Mouse (Mus musculus) adrenal gland (tissue): ENCODE data around the gene Stxbp5l.
"Not testable (repeated sequence)": the region's sequence is repeated elsewhere in the genome, so short reads cannot be mapped to it uniquely, and the experiment has no call there.

Experiments
- intact Hi-C: fragments of 180-260 bp; cut with DNase I; formaldehyde crosslinking; loops from one replicate; pipeline ENCODE4 v1.15.1; 2025

Gene Stxbp5l

GRCm38 (mm10) chr16:37292593-37292992, 92.2 kb downstream of the Stxbp5l start:
- intact Hi-C loops, result loop anchor here (2.0 kb wide), 1 partner anchor 388 kb away; no protein-coding TSS in a partner anchor

- intact Hi-C loops, result no loop called here
Observed at GRCm38 (mm10) chr16:37280206-37280605, 104.6 kb downstream of the Stxbp5l start.

DNA sequence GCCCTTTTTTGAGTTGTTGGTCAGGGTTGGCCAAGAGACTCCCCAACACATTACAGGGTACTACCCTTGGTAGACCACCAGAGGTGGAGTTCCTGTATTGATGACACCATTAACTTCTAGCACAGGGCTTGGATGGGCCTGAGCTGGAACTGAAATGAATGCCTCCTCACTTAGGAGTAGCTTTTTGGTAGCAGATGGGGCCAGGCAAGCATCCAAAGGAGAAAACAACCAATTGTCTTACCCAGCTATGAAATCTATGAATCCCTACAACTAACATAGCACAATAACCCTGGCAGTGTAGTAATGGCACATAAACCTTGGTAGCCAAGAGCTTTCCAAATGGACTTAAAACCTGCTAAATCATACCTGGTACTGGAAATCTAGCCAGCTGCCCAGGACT, 111.1 kb downstream of the Stxbp5l start:
- intact Hi-C loops, result no loop called here

DNA sequence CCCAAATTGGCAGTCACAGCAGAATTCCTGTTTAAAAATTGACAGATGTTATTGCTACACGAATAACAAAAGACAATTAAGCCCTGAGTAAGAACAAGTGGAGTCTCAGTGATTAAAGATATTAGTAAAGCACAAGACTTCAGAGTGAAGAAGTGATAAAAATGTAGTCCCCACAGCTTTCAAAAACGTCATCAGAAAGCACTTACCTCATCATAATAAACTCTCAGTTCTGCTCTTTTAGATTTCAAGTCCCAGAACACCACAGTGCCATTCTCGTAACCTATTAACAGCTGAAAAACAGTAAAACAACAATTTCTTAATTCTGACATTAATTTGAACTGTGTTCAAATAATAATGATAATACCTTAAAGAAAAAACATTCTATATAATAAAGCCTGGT, 123.1 kb downstream of the Stxbp5l start:
- intact Hi-C loops, result no loop called here

- intact Hi-C loops, result no loop called here
Observed at GRCm38 (mm10) chr16:37219151-37219550, 165.6 kb downstream of the Stxbp5l start.

- intact Hi-C loops, result no loop called here
Observed at GRCm38 (mm10) chr16:37208783-37209182, 176.0 kb downstream of the Stxbp5l start.

GRCm38 (mm10) chr16:37194152-37194551, 190.6 kb downstream of the Stxbp5l start:
- intact Hi-C loops, result no loop called here

DNA sequence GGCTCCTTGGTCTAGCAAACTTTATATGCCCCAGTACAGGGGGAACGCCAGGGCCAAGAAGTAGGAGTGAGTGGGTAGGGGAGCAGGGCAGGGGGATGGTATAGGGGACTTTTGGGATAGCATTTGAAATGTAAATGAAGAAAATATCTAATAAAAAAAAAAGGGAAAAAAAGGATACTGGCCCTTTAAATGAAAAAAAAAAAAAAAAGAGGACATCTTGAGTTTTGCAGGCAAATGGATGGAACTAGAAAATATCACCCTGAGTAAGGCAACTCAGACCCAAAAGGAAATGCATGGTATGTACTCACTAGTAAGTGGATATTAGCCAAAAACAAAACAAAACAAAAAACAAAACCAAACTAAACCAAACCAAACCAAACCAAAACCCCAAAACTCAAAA, 259.6 kb downstream of the Stxbp5l start:
- intact Hi-C loops, result not testable (repeated sequence)

DNA sequence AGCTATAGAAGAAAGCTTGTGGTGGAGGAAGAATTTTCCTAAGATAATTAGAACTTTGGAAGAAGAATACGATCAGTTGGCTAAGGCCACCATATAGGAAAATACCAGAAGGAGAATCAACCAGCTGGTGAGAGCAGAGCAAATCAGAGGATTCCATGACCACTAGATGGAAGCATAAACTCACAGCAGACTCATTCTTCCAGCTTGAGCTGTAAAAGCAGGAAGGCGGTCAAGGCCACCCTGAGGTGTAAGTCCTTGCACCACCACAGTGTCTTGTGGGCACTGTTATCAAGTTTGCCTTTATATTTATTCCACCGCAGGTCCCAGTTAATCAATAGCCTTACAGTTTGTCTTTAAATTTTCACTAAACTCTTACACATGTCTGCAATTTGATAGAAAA, 275.5 kb downstream of the Stxbp5l start:
- intact Hi-C loops, result loop anchor here (5.0 kb wide), 1 partner anchor 573 kb away; no protein-coding TSS in a partner anchor

GRCm38 (mm10) chr16:37108763-37109162, 276.0 kb downstream of the Stxbp5l start:
- intact Hi-C loops, result loop anchor here (5.0 kb wide), 1 partner anchor 574 kb away; no protein-coding TSS in a partner anchor

DNA sequence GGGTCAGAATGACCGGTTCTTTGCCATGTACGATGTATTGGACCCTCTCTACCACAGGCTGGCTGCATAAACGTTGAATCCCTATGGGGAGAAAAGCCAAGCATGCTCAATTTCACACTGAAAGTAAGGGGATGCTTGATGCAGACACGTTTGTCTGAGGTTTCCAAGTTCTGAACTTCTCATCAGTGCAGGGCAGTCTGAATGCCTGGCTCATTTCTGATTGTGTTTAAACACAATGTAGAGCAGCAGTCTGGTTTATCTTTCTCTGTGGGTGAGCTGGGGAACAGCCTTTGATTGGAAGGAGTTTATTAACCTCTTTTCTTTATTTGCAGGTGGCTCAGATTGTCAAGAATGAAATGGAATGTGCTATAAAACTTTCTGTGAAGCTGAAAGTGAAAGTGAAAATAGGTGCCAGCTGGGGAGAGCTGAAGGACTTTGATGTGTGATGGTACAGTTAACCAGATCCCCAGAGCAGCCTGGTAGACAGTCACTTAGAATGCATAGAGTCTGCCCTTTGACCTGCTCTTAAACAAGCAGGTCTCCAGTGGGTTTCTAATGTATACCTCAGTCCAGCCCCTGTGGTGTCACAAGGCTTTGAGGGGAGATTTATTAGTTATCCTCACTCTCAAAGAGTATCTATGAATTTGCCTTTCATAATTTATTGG, 290.5 kb downstream of the Stxbp5l start:
- intact Hi-C loops, result no loop called here

DNA sequence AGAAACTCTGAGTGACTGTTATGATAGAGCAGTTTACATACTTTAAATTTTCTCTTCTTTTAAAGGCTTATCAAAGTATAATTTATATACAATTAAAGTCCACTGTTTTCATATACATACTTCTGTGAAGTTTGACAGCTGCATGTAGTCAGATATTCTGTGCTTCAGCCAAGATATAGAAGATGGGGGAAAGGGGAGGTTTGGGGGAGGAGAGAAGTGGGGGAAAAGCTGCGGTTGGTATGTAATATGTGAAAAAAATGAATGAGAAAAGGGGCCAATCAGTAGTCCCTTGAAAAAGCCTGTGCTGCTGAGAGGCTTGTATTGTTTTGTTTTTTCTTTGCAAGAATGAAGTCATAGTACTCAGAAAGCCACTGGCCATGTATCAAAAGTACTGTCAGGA, 295.1 kb downstream of the Stxbp5l start:
- intact Hi-C loops, result no loop called here

- intact Hi-C loops, result no loop called here
Observed at GRCm38 (mm10) chr16:37072354-37072753, 312.4 kb downstream of the Stxbp5l start.
